Mouse (Mus musculus): ENCODE data around the gene Cwc22. TPM values are rescaled to one million over a fixed set of nuclear protein-coding genes. Genes with fewer than 3 reads are reported as not detected.
"Not testable (repeated sequence)": the region's sequence is repeated elsewhere in the genome, so short reads cannot be mapped to it uniquely, and the experiment has no call there.

Cwc22 gene
- total RNA-seq, 2 experiments from 2014 or later = 23.1 to 27.4 TPM

DNA sequence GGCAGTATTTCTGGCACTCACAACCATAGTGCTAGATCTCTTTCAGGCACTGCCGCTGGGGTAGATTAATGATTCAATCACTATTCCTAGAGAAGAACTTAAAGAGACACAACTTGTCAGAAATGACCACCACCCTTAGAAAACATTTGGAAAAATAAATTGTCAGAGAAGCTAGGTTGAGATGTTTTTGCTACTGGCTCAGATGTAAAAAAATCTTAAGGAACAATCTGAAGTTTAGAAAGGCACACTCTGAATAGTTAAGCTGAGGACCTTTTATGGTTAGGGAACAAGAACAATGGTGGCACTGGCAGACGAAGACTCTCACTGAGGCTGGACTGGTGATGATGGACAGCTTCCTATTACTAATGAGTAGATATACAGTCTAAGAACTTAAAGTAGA, 46.1 kb downstream of the Cwc22 start:
- DNase-seq (ENCODE audit: low spot score in 2 of 2) = no peak

DNA sequence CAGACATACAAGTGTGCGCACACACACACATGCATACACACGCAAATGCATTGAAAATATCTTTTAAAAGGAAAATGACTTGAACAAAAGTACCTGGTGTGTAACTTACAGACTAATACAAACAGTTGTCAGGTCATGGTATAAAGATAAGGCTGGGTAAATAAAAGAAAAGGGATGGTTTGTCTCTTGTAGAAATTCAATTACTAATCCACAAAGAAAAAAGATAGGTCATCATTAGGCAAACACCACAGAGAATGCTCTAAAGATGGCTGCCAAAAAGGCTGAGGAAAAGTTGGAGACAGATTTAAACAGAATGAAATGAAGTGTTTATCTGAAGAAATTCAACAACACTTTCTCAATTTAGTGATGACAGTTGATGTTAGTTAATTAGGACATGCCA, 47.7 kb downstream of the Cwc22 start:
- DNase-seq (ENCODE audit: low spot score in 2 of 2) = no peak

DNA sequence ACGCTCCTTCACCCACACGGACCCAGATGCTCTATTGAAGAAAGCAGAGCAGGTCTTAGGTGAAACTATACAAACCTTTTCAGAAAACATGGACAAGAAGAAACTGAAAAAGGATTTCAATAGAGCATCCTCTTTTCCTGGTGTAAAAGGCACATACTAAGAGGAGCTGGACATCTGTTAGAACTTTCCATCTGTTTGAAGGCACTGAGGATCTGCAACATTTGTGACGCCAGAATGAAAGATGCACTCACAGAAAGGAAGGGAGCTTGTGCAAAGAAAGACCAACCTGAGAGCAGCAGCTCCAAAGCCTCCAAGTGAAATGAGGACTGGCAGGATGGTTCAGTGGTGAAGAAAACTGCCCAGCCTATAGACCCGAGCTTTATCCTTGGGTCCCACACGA, 48.2 kb downstream of the Cwc22 start:
- peak in 1 of 2 experiments; percentile 29 for DNase-seq (ENCODE audit: low spot score in 2 of 2)

- peak in 1 of 2 experiments; percentile 17 for DNase-seq (ENCODE audit: low spot score in 2 of 2)
Measured at GRCm38 (mm10) chr2:77897558-77897899, 48.6 kb downstream of the Cwc22 start.

GRCm38 (mm10) chr2:77896843-77897557, 49.2 kb downstream of the Cwc22 start:
- peak; percentile 58 to 75 for DNase-seq (ENCODE audit: low spot score in 2 of 2)

- not testable (repeated sequence) for DNase-seq (ENCODE audit: low spot score in 2 of 2)
Measured at GRCm38 (mm10) chr2:77895906-77896570, 50.1 kb downstream of the Cwc22 start.

- DNase-seq (ENCODE audit: low spot score in 2 of 2) = no peak
Measured at GRCm38 (mm10) chr2:77894896-77895295, 51.3 kb downstream of the Cwc22 start.

DNA sequence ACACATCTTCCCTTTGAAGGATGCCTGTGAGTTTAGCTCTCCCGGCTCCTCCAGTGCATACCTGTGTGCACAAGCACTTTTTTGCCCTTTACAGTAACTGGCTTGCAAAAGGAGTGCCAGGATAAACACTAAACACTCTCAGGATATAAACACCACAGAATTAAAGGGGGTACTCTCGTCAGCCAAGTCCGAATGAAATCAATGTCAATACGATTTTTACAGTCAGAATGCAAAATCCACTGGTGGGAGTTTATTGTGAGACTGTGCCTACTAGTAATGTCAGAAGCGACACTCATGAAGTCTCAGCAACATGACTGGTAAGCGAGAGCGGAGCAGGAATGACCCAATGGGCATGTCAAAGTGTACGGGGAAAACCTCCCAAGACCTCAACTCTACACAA, 52.7 kb downstream of the Cwc22 start:
- DNase-seq (ENCODE audit: low spot score in 2 of 2) = no peak

- DNase-seq (ENCODE audit: low spot score in 2 of 2) = no peak
Measured at GRCm38 (mm10) chr2:77892573-77892972, 53.6 kb downstream of the Cwc22 start.

DNA sequence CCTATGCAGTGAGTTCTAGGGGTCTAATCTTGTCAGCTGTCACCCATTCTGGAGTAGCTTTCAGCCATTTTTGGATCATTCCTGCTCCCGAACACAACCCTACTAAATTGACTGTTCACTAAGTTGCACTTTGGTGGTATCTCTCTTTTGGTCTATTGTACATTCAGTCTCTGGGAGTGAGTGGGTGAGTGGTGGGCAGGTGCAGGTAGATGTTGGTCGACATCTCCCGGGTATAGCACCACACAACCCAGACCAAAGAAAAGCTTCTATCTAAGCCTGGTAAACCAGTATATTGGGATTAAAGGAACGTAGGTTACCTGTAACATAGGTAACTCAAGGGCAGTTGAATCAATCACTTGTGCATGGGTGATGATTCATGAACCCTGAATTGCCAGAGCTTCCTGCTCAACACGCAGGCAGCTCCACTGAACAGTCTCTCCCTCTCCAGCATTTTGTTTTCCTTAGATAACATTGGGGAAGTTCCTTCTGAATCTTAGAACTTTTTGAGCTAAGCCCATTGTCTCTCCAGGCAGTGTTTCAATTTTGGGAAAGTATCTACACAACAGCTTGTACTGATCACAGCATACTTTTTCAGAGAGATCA, 55.2 kb downstream of the Cwc22 start:
- DNase-seq (ENCODE audit: low spot score in 2 of 2) = no peak

- DNase-seq (ENCODE audit: low spot score in 2 of 2) = no peak
Measured at GRCm38 (mm10) chr2:77889949-77890348, 56.2 kb downstream of the Cwc22 start.

GRCm38 (mm10) chr2:77889401-77889800, 56.8 kb downstream of the Cwc22 start:
- no peak for DNase-seq (ENCODE audit: low spot score in 2 of 2)

GRCm38 (mm10) chr2:77888826-77889225, 57.3 kb downstream of the Cwc22 start:
- DNase-seq (ENCODE audit: low spot score in 2 of 2) = no peak

GRCm38 (mm10) chr2:77888056-77888455, 58.1 kb downstream of the Cwc22 start:
- no peak for DNase-seq (ENCODE audit: low spot score in 2 of 2)

DNA sequence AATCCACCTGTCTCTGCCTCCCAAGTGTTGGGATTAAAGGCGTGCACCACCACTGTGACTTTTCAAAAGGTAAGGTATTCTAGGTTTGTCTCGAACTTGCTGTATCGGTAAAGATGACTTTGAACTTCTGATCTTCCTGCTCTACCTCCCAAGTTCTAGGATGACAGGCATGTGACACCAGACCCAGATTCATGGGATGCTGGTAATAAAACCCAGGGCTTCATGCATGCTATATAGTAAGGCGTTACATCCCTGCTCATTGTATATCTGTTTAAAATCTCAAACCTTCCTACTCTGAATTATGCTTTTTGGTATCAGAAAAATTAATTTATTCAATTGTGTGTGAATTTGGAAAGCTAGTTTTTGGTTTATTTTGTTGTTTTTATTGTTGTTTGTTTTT, 59.0 kb downstream of the Cwc22 start:
- DNase-seq (ENCODE audit: low spot score in 2 of 2) = no peak

DNA sequence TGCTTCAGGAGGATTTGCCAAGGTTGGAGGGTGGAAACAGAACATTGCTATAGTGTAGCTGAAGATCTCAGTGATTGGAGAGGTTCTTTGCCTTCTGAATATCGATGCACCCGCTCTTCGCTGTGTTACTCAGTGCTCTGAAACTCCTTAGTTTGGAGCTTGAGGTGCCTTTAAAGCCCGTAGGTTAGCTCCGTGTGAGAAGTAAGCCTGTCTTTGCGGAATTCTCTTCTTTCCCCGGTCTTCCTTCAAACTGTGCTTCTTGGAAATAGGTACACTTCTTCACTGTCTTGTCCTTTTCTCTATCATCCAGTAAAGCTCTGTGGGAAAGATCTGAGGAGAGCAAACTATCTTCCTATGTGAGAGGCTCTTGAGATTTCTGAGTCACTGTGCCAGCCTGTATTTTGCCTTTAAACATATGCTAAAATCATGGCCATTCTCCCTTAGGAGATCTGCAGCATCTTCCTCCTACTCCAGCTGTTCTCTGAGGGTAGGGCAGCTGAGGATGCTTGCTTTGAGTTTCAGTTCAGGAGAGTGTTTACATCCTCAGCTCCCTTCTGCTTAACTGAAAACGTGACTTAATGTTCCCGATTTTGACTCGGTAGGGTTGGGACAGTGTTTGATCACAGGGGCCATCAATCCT, 60.6 kb downstream of the Cwc22 start:
- no peak for DNase-seq (ENCODE audit: low spot score in 2 of 2)

- DNase-seq (ENCODE audit: low spot score in 2 of 2) = no peak
Measured at GRCm38 (mm10) chr2:77885036-77885435, 61.1 kb downstream of the Cwc22 start.

- DNase-seq (ENCODE audit: low spot score in 2 of 2) = no peak
Measured at GRCm38 (mm10) chr2:77884491-77884890, 61.7 kb downstream of the Cwc22 start.

DNA sequence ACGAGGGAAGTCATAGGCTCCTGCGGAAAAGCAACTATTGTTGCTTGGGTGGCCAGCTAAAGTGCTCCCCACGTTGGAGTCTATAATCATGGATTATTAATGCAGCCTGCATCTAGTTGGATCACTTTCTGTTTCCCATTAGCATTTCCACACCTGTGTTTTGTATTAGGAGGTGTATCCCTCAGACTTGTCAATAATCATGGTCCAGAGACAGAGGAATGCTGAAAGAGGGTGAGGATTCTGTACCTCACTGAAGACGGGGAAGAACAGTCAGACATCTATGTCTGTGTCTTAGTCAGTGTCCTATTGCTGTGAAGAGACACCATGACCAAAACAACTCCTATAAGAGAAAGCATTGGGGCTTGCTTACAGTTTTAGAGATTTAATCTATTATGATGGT, 63.2 kb downstream of the Cwc22 start:
- no peak for DNase-seq (ENCODE audit: low spot score in 2 of 2)

- no peak for DNase-seq (ENCODE audit: low spot score in 2 of 2)
Measured at GRCm38 (mm10) chr2:77881301-77882199, 64.6 kb downstream of the Cwc22 start.

DNA sequence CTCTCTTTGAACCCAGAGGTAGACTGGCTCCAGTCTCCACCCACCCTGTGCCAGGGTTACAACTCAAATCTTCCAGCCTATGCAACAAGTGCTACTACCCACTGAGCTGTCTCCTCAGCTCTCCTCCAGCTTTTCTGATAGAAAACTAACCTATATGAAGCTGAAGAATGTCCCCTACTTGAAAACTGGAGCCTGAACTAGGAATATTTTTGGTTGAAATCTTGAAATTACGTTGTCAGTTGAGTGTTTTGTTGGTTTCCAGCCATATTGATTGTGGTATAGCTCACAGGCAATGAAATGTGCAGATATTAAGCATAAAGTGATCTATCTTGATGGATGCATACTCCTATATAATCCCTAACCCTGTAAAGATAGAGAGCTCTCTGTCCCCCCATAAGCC, 65.8 kb downstream of the Cwc22 start:
- DNase-seq (ENCODE audit: low spot score in 2 of 2) = no peak

Data from layer of hippocampus, postnatal 14 days (tissue).